Mouse (Mus musculus) forebrain, embryonic 12.5 days (tissue): ENCODE measurements around the gene Gm44502. TPM values are rescaled to one million over a fixed set of nuclear protein-coding genes. Genes with fewer than 3 reads are reported as not detected.

ENCODE experiments used
- ATAC-seq: fragments of 200-750 bp; cut with Nextera tagmentation; 2 replicates; pipeline ENCODE4 v1.8.0; 2017; ENCODE audit warnings: moderate TSS enrichment; ENCODE audit not compliant: low FRiP score
- H3K27ac ChIP-seq: fragments of 300-500 bp; sonication (generic); 2 replicates; pipeline ENCODE4 v1.5.1; 2016; ENCODE audit warnings: mild to moderate bottlenecking
- H3K27me3 ChIP-seq: fragments of 300-500 bp; sonication (generic); 2 replicates; pipeline ENCODE4 v1.6.1; 2016; ENCODE audit warnings: mild to moderate bottlenecking
- H3K36me3 ChIP-seq: fragments of 300-500 bp; sonication (generic); replicated peaks from 2 replicates; pipeline ENCODE4 v1.6.1; 2016; ENCODE audit warnings: mild to moderate bottlenecking
- H3K4me1 ChIP-seq: fragments of 300-500 bp; sonication (generic); 2 replicates; pipeline ENCODE4 v1.6.1; 2016
- H3K4me2 ChIP-seq: fragments of 300-500 bp; sonication (generic); 2 replicates; pipeline ENCODE4 v1.6.1; 2016; ENCODE audit warnings: mild to moderate bottlenecking, moderate library complexity
- H3K4me3 ChIP-seq: fragments of 300-500 bp; sonication (generic); replicated peaks from 2 replicates; pipeline ENCODE4 v1.5.1; 2016; ENCODE audit warnings: mild to moderate bottlenecking
- H3K9ac ChIP-seq: fragments of 300-500 bp; sonication (generic); 2 replicates; pipeline ENCODE4 v1.6.1; 2016; ENCODE audit warnings: mild to moderate bottlenecking
- H3K9me3 ChIP-seq: fragments of 300-500 bp; sonication (generic); 2 replicates; pipeline ENCODE4 v1.6.1; 2016
- WGBS: fragments of 180-500 bp; shearing (Covaris S2); methylation state at CpG from one replicate; pipeline ENCODE4 v1.1.7; 2016; 5-methylcytosine and 5-hydroxymethylcytosine counted together
- polyA plus RNA-seq: library from polyadenylated mRNA; unstranded; fragments of >200 nt; fragmentation: Nextera tagmentation; extraction: Ambion mirVana; gene quantifications from 2 replicates; pipeline ENCODE4 v1.2.1, GENCODE M21; 2016

Gm44502 gene
- polyA plus RNA-seq, 1 experiment from 2014 or later, result not detected

DNA sequence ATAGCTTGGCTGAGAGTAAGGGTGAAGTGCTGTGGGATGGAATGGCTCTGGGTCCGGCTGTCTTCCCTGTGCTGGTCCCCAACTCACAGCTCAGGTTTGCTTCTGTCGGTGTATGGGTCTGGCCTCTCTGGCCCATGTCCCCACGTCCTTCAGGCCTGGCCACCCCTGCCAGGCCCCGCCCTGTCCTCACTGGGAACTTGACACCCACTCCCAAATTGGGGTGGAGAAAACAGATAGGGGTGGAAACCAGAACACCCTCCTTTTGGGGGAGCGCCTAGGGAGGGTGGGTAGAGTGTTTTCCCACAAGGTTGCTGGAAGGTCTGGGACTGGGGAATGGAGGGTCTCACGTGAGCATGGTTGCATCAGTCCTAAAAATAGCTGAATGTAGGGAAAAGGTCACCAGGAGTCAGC is 3.8 kb downstream of the Gm44502 start, which contains the start of gene Cpt1b:
Gene Cpt1b, minus strand, starts transcription at position 153 of the 411 bp plus-strand sequence.
- Histone ChIP-seq H3K36me3 (peaks cover 25% of the 10 kb centered on the region), H3K4me2 (no peak within 1 kb of the TSS), H3K27me3 (no peaks in the 10 kb centered on the region), H3K9me3 (no peaks in the 10 kb centered on the region), H3K9ac (no peak within 1 kb of the TSS), H3K27ac (no peak within 1 kb of the TSS), H3K4me3 (no peak within 1 kb of the TSS), H3K4me1 (peaks cover 16% of the 10 kb centered on the region)
- 38% methylated on average over 6 of the region's 6 CpGs for WGBS
- no peak for ATAC-seq

DNA sequence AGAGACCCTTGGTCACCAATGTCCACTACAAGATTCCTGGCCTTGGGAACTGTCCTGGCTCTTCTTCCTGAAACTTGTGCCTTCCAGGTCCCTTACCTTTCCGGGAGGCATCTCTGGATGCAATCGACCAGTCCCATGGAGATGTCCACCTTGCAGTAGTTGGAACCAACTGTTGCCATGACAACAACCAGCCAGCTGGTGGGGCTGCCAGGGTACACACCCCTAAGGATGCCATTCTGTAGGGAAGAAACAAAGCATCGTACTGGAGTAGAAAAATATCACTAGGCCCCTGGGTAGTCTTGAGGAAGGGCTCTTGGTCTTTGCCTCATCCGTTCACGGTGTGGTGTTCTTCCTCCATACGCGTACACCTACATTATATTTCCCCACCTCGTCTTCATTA is 4.9 kb downstream of the Gm44502 start:
- WGBS, result 85% methylated on average over 8 of the region's 8 CpGs
- Histone ChIP-seq H3K9ac (no peak overlapping the region), H3K4me1 (peaks cover 11% of the 10 kb centered on the region), H3K27me3 (no peaks in the 10 kb centered on the region), H3K9me3 (no peaks in the 10 kb centered on the region), H3K36me3 (peaks cover 35% of the 10 kb centered on the region), H3K4me2 (no peak overlapping the region), H3K27ac (no peak overlapping the region), H3K4me3 (no peak overlapping the region)
- no peak for ATAC-seq

DNA sequence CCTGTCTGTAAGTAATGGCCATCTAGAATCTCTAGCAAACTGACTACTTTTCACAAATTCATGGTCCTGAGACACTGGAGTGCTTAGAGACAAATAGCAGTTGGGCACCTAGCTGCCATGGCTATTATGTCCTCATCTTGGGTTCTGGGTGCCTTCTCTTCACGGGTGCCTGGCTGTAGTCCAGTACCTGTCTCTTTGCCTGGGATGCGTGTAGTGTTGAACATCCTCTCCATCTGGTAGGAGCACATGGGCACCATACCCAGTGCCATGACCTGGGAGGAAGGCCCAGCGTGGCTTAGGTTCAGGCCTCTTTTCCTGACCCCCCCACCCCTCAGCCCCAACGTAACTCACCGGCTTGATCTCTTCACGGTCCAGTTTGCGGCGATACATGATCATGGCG is 7.6 kb downstream of the Gm44502 start:
- Histone ChIP-seq H3K4me3 (no peak overlapping the region), H3K4me2 (no peak overlapping the region), H3K9me3 (no peaks in the 10 kb centered on the region), H3K36me3 (peaks cover 52% of the 10 kb centered on the region), H3K9ac (no peak overlapping the region), H3K27ac (no peak overlapping the region), H3K4me1 (no peaks in the 10 kb centered on the region), H3K27me3 (no peaks in the 10 kb centered on the region)
- ATAC-seq, result no peak
- WGBS, result 94% methylated on average over 9 of the region's 9 CpGs

DNA sequence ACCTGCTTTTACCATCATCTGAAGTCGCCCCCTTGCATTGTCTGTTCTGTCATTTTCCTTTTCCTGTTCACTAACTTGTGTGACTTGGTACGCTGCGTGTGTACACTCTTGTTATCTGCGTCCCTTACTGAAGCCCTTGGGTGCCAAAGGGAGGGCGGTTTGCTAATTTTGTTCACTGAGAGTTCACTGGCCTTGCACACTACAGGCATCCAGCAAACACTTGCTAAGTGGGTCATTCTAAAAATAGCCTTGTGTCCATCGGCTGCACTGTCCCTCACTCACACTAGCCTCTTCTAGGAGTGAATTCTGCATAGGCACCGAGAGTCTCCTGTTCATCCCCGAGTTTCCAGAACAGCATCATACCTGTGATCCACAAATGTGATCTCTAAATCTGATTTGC is 14.2 kb downstream of the Gm44502 start:
- no peaks in the 10 kb centered on the region for H3K9me3 ChIP-seq
- no peak overlapping the region for H3K4me2 ChIP-seq
- ATAC-seq, result no peak
- H3K27me3 ChIP-seq, result no peaks in the 10 kb centered on the region
- 85% methylated on average over 8 of the region's 8 CpGs for WGBS
- no peak overlapping the region for H3K9ac ChIP-seq
- no peaks in the 10 kb centered on the region for H3K4me1 ChIP-seq
- H3K4me3 ChIP-seq, result no peak overlapping the region
- no peak overlapping the region for H3K27ac ChIP-seq
- H3K36me3 ChIP-seq, result peaks cover 37% of the 10 kb centered on the region

DNA sequence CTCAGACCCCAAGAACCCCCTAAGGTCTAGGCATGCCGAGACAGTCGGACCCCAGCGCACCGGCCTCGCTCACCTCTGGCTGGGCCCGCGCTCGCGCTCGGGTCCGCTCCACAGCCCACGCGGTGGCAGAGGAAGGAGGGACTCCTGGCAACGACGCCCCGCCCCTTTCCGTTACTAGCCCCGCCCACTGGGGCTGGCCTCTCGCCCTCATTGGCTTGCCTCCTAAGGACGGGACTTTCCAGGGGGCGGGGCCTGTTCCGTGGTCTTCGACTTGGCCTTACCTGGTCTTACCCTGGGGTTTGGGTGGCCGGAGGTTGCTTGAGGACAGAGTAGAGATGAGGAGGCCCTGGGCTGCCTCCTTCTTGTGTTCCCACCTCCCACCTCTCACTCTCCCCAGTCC is 19.4 kb downstream of the Gm44502 start, which contains the start of gene Syce3:
Gene Syce3, minus strand, starts transcription at position 386 of the 400 bp plus-strand sequence.
- H3K27me3 ChIP-seq, result no peaks in the 10 kb centered on the region
- no peaks in the 10 kb centered on the region for H3K36me3 ChIP-seq
- H3K4me2 ChIP-seq, result no peak within 1 kb of the TSS
- peaks cover 11% of the 10 kb centered on the region for H3K9me3 ChIP-seq
- H3K9ac ChIP-seq, result no peak within 1 kb of the TSS
- ATAC-seq, result no peak
- WGBS, result 88% methylated on average over 24 of the region's 24 CpGs
- H3K27ac ChIP-seq, result no peak within 1 kb of the TSS
- no peaks in the 10 kb centered on the region for H3K4me1 ChIP-seq
- no peak within 1 kb of the TSS for H3K4me3 ChIP-seq

DNA sequence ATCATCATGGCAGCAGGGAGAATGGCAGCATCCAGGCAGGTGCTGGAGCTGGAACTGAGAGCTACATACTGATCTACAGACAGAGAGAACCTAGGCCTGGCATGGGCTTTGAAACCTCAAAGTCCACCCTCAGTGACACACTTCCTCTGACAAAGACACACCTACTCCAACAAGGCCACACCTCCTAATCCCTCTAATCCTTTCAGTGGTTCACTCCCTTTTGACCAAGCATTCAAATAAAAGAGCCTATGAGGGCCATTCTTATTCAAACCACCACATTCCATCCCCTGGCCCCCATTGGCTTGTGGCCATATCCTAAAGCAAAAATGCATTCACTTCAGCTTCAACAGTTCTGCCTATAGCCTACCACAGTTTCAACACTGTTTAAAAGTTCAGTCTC is 22.8 kb downstream of the Gm44502 start:
- Histone ChIP-seq H3K27ac (no peak overlapping the region), H3K9ac (no peak overlapping the region), H3K27me3 (no peaks in the 10 kb centered on the region), H3K4me3 (no peak overlapping the region), H3K4me1 (no peaks in the 10 kb centered on the region), H3K4me2 (no peak overlapping the region), H3K9me3 (peaks cover 11% of the 10 kb centered on the region), H3K36me3 (no peaks in the 10 kb centered on the region)
- ATAC-seq, result no peak

DNA sequence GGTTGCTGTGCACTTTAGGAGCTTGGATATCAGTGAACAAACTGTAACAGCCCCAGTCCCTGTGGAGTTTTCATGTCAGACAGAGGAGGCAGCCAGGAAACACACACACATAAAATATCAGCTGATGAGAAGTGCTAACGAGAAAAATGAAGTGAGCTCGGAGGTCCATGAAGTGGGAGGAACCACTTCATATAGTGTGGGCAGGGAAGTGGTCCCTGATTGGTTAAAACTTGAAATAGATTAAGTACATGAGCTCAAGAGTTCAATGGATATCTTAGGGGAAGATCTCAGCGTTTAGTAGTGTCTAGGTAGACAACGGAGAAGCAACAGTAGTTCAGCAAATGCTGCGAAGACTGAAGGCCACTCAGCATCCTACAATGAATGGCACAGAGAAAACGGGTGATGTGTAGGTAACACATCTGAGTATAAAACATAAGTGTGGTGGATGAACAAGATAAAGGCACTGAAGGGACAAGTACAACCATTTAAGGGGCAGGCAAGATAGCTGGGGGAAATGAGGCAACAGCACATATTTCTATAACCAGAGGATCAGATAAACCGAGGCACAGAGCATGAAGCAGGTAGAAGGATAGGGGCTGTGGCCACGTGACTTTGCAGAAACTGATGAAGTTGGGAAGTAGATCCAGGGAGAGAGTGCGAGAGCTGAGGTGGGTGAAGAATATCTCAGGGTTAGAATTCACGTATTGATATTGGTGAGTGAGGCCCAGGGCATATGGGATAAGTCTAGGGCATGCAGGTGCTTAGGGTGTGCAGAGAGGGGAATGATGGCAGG is 24.5 kb downstream of the Gm44502 start:
- H3K9ac ChIP-seq, result no peak overlapping the region
- no peak overlapping the region for H3K4me2 ChIP-seq
- no peak overlapping the region for H3K27ac ChIP-seq
- WGBS, result 85% methylated on average over 10 of the region's 10 CpGs
- no peaks in the 10 kb centered on the region for H3K36me3 ChIP-seq
- ATAC-seq, result no peak
- H3K4me3 ChIP-seq, result no peak overlapping the region
- no peaks in the 10 kb centered on the region for H3K4me1 ChIP-seq
- peaks cover 9% of the 10 kb centered on the region for H3K9me3 ChIP-seq
- no peaks in the 10 kb centered on the region for H3K27me3 ChIP-seq

DNA sequence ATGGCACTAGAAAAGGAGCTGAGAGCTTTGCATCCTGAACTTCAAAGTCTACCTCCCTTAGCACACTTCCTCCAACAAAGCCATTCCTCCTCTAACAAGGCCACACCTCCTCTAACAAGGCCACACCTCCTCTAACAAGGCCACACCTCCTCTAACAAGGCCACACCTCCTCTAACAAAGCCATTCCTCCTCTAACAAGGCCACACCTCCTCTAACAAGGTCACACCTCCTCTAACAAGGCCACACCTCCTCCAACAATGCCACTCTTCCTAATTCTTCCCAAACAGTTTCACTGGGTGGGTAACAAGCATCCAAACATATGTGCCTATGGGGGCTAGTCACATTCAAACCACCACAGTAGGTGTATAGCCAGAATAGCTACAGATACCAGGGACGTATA is 27.0 kb downstream of the Gm44502 start:
- 88% methylated on average over 1 of the region's 1 CpGs for WGBS
- Histone ChIP-seq H3K4me3 (no peak overlapping the region), H3K27ac (no peak overlapping the region), H3K4me1 (no peaks in the 10 kb centered on the region), H3K4me2 (no peak overlapping the region), H3K27me3 (no peaks in the 10 kb centered on the region), H3K9ac (no peak overlapping the region), H3K9me3 (no peaks in the 10 kb centered on the region), H3K36me3 (no peaks in the 10 kb centered on the region)
- ATAC-seq, result no peak

DNA sequence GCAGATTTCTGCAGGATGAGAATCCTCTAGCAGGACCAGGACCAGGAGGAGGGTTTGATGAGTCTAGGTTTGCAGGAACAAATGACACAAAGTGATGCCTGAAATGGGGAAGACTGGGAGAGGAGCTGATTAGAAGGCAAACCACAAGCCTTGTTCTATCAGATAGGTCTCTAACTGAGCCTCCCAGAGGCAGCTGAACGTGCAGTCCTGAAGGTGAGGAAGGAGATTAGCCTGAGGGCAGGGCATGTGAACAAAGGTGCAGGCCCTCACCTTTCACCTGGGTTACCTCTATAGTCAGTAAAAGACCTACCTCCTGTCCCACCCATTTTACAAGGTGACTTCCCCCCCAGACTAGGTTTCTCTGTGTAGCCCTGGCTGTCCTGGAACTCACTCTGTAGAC is 29.8 kb downstream of the Gm44502 start:
- ATAC-seq, result no peak
- WGBS, result 65% methylated on average over 1 of the region's 1 CpGs

DNA sequence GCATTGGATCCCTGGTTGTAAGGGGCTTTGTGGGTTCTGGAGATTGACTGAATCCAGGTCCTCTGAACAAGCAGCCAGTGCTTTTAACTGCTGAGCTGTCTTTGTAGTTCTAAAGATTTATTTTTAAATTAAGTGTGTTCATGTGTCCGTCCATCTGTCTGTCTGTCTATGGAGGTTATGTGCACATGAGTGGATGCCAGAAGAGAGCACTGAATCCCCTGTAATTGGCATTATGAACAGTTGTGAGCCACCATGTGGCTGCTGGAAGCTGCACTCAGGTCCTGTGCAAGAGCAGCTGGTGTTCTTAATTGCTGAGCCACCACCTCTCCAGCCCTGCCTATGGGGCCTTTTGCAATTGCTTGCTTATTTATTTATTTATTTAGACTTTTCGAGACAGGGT is 31.4 kb downstream of the Gm44502 start:
- Histone ChIP-seq H3K9ac (no peak overlapping the region), H3K4me3 (no peak overlapping the region), H3K36me3 (no peaks in the 10 kb centered on the region), H3K27me3 (no peaks in the 10 kb centered on the region), H3K9me3 (no peaks in the 10 kb centered on the region), H3K27ac (no peak overlapping the region), H3K4me2 (no peak overlapping the region), H3K4me1 (no peaks in the 10 kb centered on the region)
- ATAC-seq, result no peak
- 67% methylated on average over 2 of the region's 2 CpGs for WGBS

More for the DNA sequence above, 29.8 kb downstream of the Gm44502 start:
- Histone ChIP-seq H3K9ac (no peak overlapping the region), H3K4me3 (no peak overlapping the region), H3K27me3 (no peaks in the 10 kb centered on the region), H3K4me1 (no peaks in the 10 kb centered on the region), H3K4me2 (no peak overlapping the region), H3K36me3 (no peaks in the 10 kb centered on the region), H3K27ac (no peak overlapping the region), H3K9me3 (no peaks in the 10 kb centered on the region)

DNA sequence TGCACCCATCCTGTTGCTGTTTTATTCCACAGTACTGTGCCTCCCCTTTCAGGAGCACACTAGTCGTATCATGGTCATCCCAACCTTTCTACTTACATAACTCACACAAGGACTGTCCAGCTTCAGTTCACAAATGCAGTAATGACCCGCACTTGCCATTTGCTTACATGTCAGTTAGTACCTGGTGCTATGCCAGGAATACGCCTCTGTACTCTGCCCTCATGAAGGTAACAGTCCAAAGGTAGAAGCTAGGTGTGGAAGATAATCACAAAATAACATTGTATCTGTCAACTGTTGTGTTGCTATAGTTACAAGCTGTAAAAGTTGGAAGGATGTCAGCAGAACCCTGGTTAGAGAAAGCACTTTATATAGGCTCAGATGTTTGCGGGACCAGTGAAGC is 32.6 kb downstream of the Gm44502 start:
- Histone ChIP-seq H3K4me1 (no peaks in the 10 kb centered on the region), H3K9ac (no peak overlapping the region), H3K4me3 (no peak overlapping the region), H3K4me2 (no peak overlapping the region), H3K27ac (no peak overlapping the region), H3K36me3 (no peaks in the 10 kb centered on the region), H3K27me3 (no peaks in the 10 kb centered on the region), H3K9me3 (no peaks in the 10 kb centered on the region)
- WGBS, result 90% methylated on average over 4 of the region's 4 CpGs
- ATAC-seq, result no peak

DNA sequence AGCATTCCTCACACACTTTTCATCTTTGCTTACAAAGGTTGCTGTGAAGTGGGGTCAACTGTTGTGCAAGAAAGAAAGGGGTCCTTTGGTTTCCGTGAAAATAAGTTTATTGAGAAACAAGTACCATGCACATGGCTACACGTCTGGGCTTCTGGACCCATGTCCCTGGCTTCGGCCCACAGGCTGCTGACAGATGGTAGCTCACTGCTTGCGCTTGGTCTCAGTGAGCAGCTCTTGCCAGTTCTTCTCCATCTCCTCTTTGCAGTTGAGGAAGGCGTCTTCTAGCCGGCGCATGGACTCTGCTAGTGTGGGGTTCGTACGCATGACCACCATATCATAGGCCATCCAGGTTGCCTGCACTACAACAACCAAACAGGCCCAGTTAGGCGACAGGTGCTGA is 39.4 kb downstream of the Gm44502 start:
- no peak for ATAC-seq
- H3K4me3 ChIP-seq, result no peak overlapping the region
- 91% methylated on average over 10 of the region's 10 CpGs for WGBS
- H3K4me2 ChIP-seq, result no peak overlapping the region
- no peaks in the 10 kb centered on the region for H3K9me3 ChIP-seq
- no peak overlapping the region for H3K9ac ChIP-seq
- no peaks in the 10 kb centered on the region for H3K4me1 ChIP-seq
- no peak overlapping the region for H3K27ac ChIP-seq
- H3K36me3 ChIP-seq, result no peaks in the 10 kb centered on the region
- H3K27me3 ChIP-seq, result peaks cover 4% of the 10 kb centered on the region

DNA sequence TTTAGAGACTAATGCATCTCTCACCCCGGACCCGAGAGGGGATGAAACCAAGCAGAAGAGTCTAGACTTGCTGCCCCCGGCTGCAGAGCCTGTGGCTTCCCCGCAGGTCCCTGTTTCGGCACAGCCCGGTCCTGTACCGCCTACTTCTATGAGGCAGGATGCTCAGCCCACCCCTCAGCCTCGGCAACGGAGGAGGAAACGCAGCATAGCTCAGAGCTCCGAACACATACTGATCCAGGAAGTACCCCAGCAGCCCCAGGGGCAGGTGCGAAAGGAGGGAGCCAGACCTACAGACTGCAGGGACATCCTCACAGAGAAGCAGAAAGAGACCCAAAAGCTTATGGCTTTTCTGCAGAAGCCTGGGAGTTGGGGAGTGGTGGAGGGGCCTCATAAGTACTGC is 42.4 kb downstream of the Gm44502 start:
- ATAC-seq, result no peak
- H3K9ac ChIP-seq, result no peak overlapping the region
- no peaks in the 10 kb centered on the region for H3K36me3 ChIP-seq
- no peak overlapping the region for H3K27ac ChIP-seq
- peaks cover 10% of the 10 kb centered on the region for H3K27me3 ChIP-seq
- no peak overlapping the region for H3K4me2 ChIP-seq
- no peaks in the 10 kb centered on the region for H3K9me3 ChIP-seq
- H3K4me1 ChIP-seq, result no peaks in the 10 kb centered on the region
- no peak overlapping the region for H3K4me3 ChIP-seq
- WGBS, result 52% methylated on average over 12 of the region's 12 CpGs
